23 mouse cellular contexts compared by ENCODE assay signal in genomic region chr10:69206081-69206480, GRCm38 (mm10). TPM values are rescaled to one million over a fixed set of nuclear protein-coding genes. Genes with fewer than 3 reads are reported as not detected.
DNase-seq lines count a peak whose midpoint lies in the region; ATAC-seq and TF ChIP-seq lines count a peak whose summit lies in the region.
"Had no signal": no experiment of that assay in that cellular context is flagged by ENCODE, and none has a peak within 500 bp of the region (broad histone marks: within the 10 kb centered on the region; RNA-seq: fewer than 3 reads in every experiment).

No protein-coding gene starts in this region.

- no peak overlapping the region for H3K9ac ChIP-seq in heart, embryonic 12.5 days
- no peak overlapping the region for H3K9ac ChIP-seq in heart, adult 2 months (ENCODE audit: low read depth, low read length)
- H3K9ac ChIP-seq in liver, adult 2 months (ENCODE audit: low read depth, low read length) = no peak overlapping the region
- H3K9ac ChIP-seq in liver, postnatal 0 days (replicated peaks) = no peak overlapping the region
- H3K9ac ChIP-seq in liver, embryonic 11.5 days (ENCODE audit: low read depth, low read length) = no peak overlapping the region

- no peak for TF ChIP-seq CTCF in heart, adult 2 months (IDR thresholded peaks at IDR 0.05)
- no peak for TF ChIP-seq CTCF in liver, adult 2 months (IDR thresholded peaks at IDR 0.05; ENCODE audit: low read depth, low read length)
- no peak for TF ChIP-seq CTCF in liver, postnatal 0 days (IDR thresholded peaks at IDR 0.05; ENCODE audit: low read depth)

- intact Hi-C loops in heart, adult 2 months (cut with DNase I) = no loop called here

- ATAC-seq in heart, embryonic 12.5 days (ENCODE audit: insufficient number of reproducible peaks, low FRiP score) = no peak
- ATAC-seq in liver, postnatal 0 days = no peak
- ATAC-seq in liver, embryonic 11.5 days (replicated peaks; ENCODE audit: low FRiP score) = no peak
- ATAC-seq: activated CD4-positive, CD25-positive, alpha-beta regulatory T cell, adult 4 months; CD4-positive, CD25-positive, alpha-beta regulatory T cell, adult 4 months; Patski had no signal

- 74% methylated on average over 6 of the region's 6 CpGs for WGBS in heart, embryonic 12.5 days
- 84% methylated on average over 6 of the region's 6 CpGs for WGBS in heart, embryonic 10.5 days
- WGBS in heart, adult 2 months = 60% methylated on average over 6 of the region's 6 CpGs
- 16% methylated on average over 6 of the region's 6 CpGs for WGBS in liver, adult 2 months
- 72% methylated on average over 6 of the region's 6 CpGs for WGBS in liver, postnatal 0 days (ENCODE audit: insufficient replicate concordance)
- WGBS in liver, embryonic 11.5 days = 83% methylated on average over 6 of the region's 6 CpGs

- peaks cover 8% of the 10 kb centered on the region for H3K4me1 ChIP-seq in heart, embryonic 12.5 days (replicated peaks)
- H3K4me1 ChIP-seq in heart, embryonic 10.5 days = peaks cover 10% of the 10 kb centered on the region; the same call in 1 of the 2 replicates
- H3K4me1 ChIP-seq in heart, adult 2 months (ENCODE audit: control insufficient read depth, insufficient read depth, low read length) = no peaks in the 10 kb centered on the region; the same call in 1 of the 2 replicates
- peaks cover 17% of the 10 kb centered on the region for H3K4me1 ChIP-seq in liver, adult 2 months (ENCODE audit: control insufficient read depth, insufficient read depth, low read length)
- peaks cover 12% of the 10 kb centered on the region for H3K4me1 ChIP-seq in liver, postnatal 0 days (ENCODE audit: insufficient read depth)
- H3K4me1 ChIP-seq in liver, embryonic 11.5 days (replicated peaks; ENCODE audit: control insufficient read depth, insufficient read depth, low read length) = no peaks in the 10 kb centered on the region

- H3K36me3 ChIP-seq in heart, embryonic 12.5 days = peaks cover 13% of the 10 kb centered on the region
- peaks cover 9% of the 10 kb centered on the region; the same call in 1 of the 2 replicates for H3K36me3 ChIP-seq in heart, embryonic 10.5 days
- H3K36me3 ChIP-seq in heart, adult 2 months (ENCODE audit: control insufficient read depth, insufficient read depth, low read length) = no peaks in the 10 kb centered on the region
- no peaks in the 10 kb centered on the region for H3K36me3 ChIP-seq in liver, adult 2 months (ENCODE audit: control insufficient read depth, insufficient read depth, low read length)
- 0 out of 2 replicates have a peak, but pooled peaks cover 2% of the 10 kb centered on the region for H3K36me3 ChIP-seq in liver, postnatal 0 days (replicated peaks; ENCODE audit: insufficient read depth, low read length)
- H3K36me3 ChIP-seq in liver, embryonic 11.5 days (ENCODE audit: control insufficient read depth, insufficient read depth, low read length) = 0 out of 2 replicates have a peak, but pooled peaks cover 3% of the 10 kb centered on the region
- H3K36me3 ChIP-seq: G1E had no signal

- no peak overlapping the region for H3K4me3 ChIP-seq in heart, embryonic 12.5 days
- H3K4me3 ChIP-seq in heart, embryonic 10.5 days = no peak overlapping the region
- no peak overlapping the region for H3K4me3 ChIP-seq in heart, adult 2 months
- H3K4me3 ChIP-seq in liver, adult 2 months (ENCODE audit: insufficient read depth, low read depth, low read length) = no peak overlapping the region
- H3K4me3 ChIP-seq in liver, postnatal 0 days (ENCODE audit: low read depth, low read length) = no peak overlapping the region
- H3K4me3 ChIP-seq in liver, embryonic 11.5 days (ENCODE audit: low read depth, low read length) = no peak overlapping the region

- no peak for TF ChIP-seq EP300 in heart, adult 2 months (IDR thresholded peaks at IDR 0.05; ENCODE audit: insufficient read depth, low read depth, low read length)
- no peak for TF ChIP-seq EP300 in liver, postnatal 0 days (IDR thresholded peaks at IDR 0.05; ENCODE audit: low read depth)

- H3K27me3 ChIP-seq in heart, embryonic 12.5 days (replicated peaks) = no peaks in the 10 kb centered on the region
- H3K27me3 ChIP-seq in heart, embryonic 10.5 days (ENCODE audit: insufficient read depth, poor library complexity, severe bottlenecking) = no peaks in the 10 kb centered on the region
- no peaks in the 10 kb centered on the region for H3K27me3 ChIP-seq in heart, adult 2 months (ENCODE audit: control insufficient read depth, insufficient read depth, low read length)
- H3K27me3 ChIP-seq in liver, adult 2 months (ENCODE audit: control insufficient read depth, insufficient read depth, low read length) = no peaks in the 10 kb centered on the region
- no peaks in the 10 kb centered on the region for H3K27me3 ChIP-seq in liver, postnatal 0 days (ENCODE audit: insufficient read depth, low read length)
- H3K27me3 ChIP-seq in liver, embryonic 11.5 days (replicated peaks; ENCODE audit: control insufficient read depth, insufficient read depth, low read length) = no peaks in the 10 kb centered on the region
- H3K27me3 ChIP-seq: CH12.LX, Patski had no signal

- H3K27ac ChIP-seq in heart, embryonic 12.5 days (ENCODE audit: poor library complexity, severe bottlenecking) = no peak overlapping the region
- H3K27ac ChIP-seq in heart, embryonic 10.5 days = no peak overlapping the region
- H3K27ac ChIP-seq in heart, adult 2 months = no peak overlapping the region
- H3K27ac ChIP-seq in liver, adult 2 months (replicated peaks; ENCODE audit: insufficient read depth, low read depth, low read length) = peak overlapping the region; percentile 32; the same call in 1 of the 2 replicates
- no peak overlapping the region for H3K27ac ChIP-seq in liver, postnatal 0 days (ENCODE audit: low read depth)
- H3K27ac ChIP-seq in liver, embryonic 11.5 days (ENCODE audit: low read depth, low read length) = no peak overlapping the region

- no peak overlapping the region for H3K4me2 ChIP-seq in heart, embryonic 12.5 days
- no peak overlapping the region for H3K4me2 ChIP-seq in liver, postnatal 0 days (ENCODE audit: low read depth, low read length)
- H3K4me2 ChIP-seq in liver, embryonic 11.5 days = no peak overlapping the region

- peak; percentile 87 for DNase-seq in heart, adult 11 months
- peak; percentile 24 for DNase-seq in heart, embryonic 10.5 days (ENCODE audit: low spot score)
- no peak for DNase-seq in heart, adult 2 months
- peak; percentile 87 for DNase-seq in liver, adult 2 months (ENCODE audit: extremely low read depth, low read depth, low spot score)
- DNase-seq in liver, postnatal 0 days = no peak
- peak; percentile 20 for DNase-seq in liver, embryonic 11.5 days (ENCODE audit: low spot score)
- DNase-seq in liver = no peak
- DNase-seq: adrenal gland, adult 2 months; adrenal gland, adult 8-10 months; adrenal gland, postnatal 10 days; adrenal gland, postnatal 14 days; adrenal gland, postnatal 25 days; adrenal gland, postnatal 36 days; B cell, adult 2 months; cerebellum, adult 11 months; cerebellum, adult 11-12 months had no signal

- H3K79me2 ChIP-seq in heart, adult 2 months (replicated peaks; ENCODE audit: control insufficient read depth, insufficient read depth, low read length) = no peaks in the 10 kb centered on the region
- H3K79me2 ChIP-seq in liver, adult 2 months (ENCODE audit: control insufficient read depth, insufficient read depth, low read length) = peaks cover 11% of the 10 kb centered on the region; the same call in 1 of the 2 replicates

- no peak for TF ChIP-seq POLR2A in heart, adult 2 months (IDR thresholded peaks at IDR 0.05; ENCODE audit: insufficient read depth, low read depth, low read length)
- TF ChIP-seq POLR2A in liver, adult 2 months (IDR thresholded peaks at IDR 0.05; ENCODE audit: extremely low read depth, insufficient read depth, low read length) = no peak

- no peaks in the 10 kb centered on the region for H3K9me3 ChIP-seq in heart, embryonic 12.5 days (replicated peaks)
- no peaks in the 10 kb centered on the region for H3K9me3 ChIP-seq in heart, embryonic 10.5 days
- no peaks in the 10 kb centered on the region for H3K9me3 ChIP-seq in liver, postnatal 0 days (ENCODE audit: low read length)
- H3K9me3 ChIP-seq in liver, embryonic 11.5 days (ENCODE audit: control insufficient read depth, low read length) = no peaks in the 10 kb centered on the region

RNA-seq across cellular contexts. Expression of gene A930033H14Rik, which starts 6.8 kb away (rescaled TPM):
- polyA plus RNA-seq in heart, embryonic 12.5 days (2016; fragmentation: Nextera tagmentation; extraction: Ambion mirVana) = 1.9 TPM in 2 replicates
- polyA plus RNA-seq in heart, embryonic 10.5 days (2016; fragmentation: Nextera tagmentation; extraction: Ambion mirVana) = 1.7 and 1.9 TPM in 2 replicates
- 1 to 10 TPM; 1.1 TPM for total RNA-seq in heart, adult 2 months (2021)
- 0.61 TPM in 2 replicates for polyA plus RNA-seq in heart, adult 2 months (2012; rRNA removed)
- total RNA-seq in liver, adult 2 months (2014; rRNA removed) = 4.6 and 5.9 TPM in 2 replicates
- polyA plus RNA-seq in liver, adult 2 months (2012; rRNA removed) = 0.26 and 0.50 TPM in 2 replicates
- 0.89 and 1.2 TPM in 2 replicates for polyA plus RNA-seq in liver, postnatal 0 days (2015; fragmentation: Nextera tagmentation; extraction: Ambion mirVana)
- 1.1 and 1.6 TPM in 2 replicates for polyA plus RNA-seq in liver, embryonic 11.5 days (2014; fragmentation: Nextera tagmentation; extraction: Ambion mirVana)
- total RNA-seq: MEL had no signal
- polyA plus RNA-seq: activated CD4-positive, CD25-positive, alpha-beta regulatory T cell, adult 4 months; CD4-positive, CD25-positive, alpha-beta regulatory T cell, adult 4 months; G1E had no signal

RNA-seq across cellular contexts. Expression of gene Rhobtb1, which starts 54.8 kb away (rescaled TPM):
- polyA plus RNA-seq in heart, embryonic 12.5 days (2016; fragmentation: Nextera tagmentation; extraction: Ambion mirVana) = 32.8 and 32.9 TPM in 2 replicates
- polyA plus RNA-seq in heart, embryonic 10.5 days (2016; fragmentation: Nextera tagmentation; extraction: Ambion mirVana) = 26.6 and 28.4 TPM in 2 replicates
- 100 to 1,000 TPM; 123 to 160 TPM for total RNA-seq in heart, adult 2 months (2021)
- 65.5 and 79.6 TPM in 2 replicates for polyA plus RNA-seq in heart, adult 2 months (2012; rRNA removed)
- 45.2 and 47.9 TPM in 2 replicates for total RNA-seq in liver, adult 2 months (2014; rRNA removed)
- 14.3 and 17.4 TPM in 2 replicates for polyA plus RNA-seq in liver, adult 2 months (2012; rRNA removed)
- polyA plus RNA-seq in liver, postnatal 0 days (2015; fragmentation: Nextera tagmentation; extraction: Ambion mirVana) = 35.5 and 41.5 TPM in 2 replicates
- polyA plus RNA-seq in liver, embryonic 11.5 days (2014; fragmentation: Nextera tagmentation; extraction: Ambion mirVana) = 16.1 and 17.4 TPM in 2 replicates
- total RNA-seq: MEL had no signal
- polyA plus RNA-seq: activated CD4-positive, CD25-positive, alpha-beta regulatory T cell, adult 4 months; CD4-positive, CD25-positive, alpha-beta regulatory T cell, adult 4 months; G1E had no signal

Comparison
In these comparisons a context has a peak if more than half of its experiments do, and no peak if none do; other contexts are left out.
1. DNase-seq: peak in heart, adult 11 months (single experiment), heart, embryonic 10.5 days (single experiment), liver, adult 2 months (single experiment) and liver, embryonic 11.5 days (single experiment); none in heart, adult 2 months (0 of 2), liver, postnatal 0 days (single experiment) and liver (single experiment).